Mouse (Mus musculus): Measurements from ENCODE around the gene Spef1.

The Spef1 gene

GRCm38 (mm10) chr2:131142592-131142991 lies 44.5 kb downstream of the Spef1 start:
- peak; percentile 40 to 51 for DNase-seq (ENCODE audit: low spot score in 2 of 2)

DNA sequence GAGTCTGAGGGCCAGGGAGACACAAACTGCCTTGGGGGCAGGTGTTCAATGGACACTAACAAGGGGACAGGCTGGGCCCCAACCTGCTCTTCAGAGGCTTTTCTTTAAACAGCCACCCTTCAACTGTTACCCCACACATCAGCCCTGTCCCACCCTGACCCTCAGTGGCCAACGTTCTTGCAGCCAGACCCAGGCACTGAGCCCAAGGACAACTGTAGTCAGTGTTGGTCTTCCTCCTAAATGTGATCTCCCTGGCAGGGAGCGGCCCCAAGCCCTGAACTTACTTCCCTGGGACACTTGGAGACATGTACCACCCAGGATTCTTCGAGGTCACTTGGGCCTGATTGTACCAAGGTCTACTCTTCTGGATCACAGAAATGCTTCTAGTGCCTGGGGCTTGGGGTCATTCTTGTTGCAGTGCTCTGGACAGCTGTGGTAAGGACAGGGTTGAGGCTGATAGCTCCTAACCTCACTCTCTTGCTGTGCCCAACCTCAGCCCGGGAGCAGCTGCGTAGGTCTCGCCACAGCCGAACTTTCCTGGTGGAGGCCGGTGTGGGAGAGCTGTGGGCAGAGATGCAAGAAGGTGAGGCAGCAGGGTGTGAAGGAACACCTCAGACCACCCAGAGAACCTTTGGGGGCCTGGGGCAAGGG lies 45.6 kb downstream of the Spef1 start:
- no peak for DNase-seq (ENCODE audit: low spot score in 2 of 2)

DNA sequence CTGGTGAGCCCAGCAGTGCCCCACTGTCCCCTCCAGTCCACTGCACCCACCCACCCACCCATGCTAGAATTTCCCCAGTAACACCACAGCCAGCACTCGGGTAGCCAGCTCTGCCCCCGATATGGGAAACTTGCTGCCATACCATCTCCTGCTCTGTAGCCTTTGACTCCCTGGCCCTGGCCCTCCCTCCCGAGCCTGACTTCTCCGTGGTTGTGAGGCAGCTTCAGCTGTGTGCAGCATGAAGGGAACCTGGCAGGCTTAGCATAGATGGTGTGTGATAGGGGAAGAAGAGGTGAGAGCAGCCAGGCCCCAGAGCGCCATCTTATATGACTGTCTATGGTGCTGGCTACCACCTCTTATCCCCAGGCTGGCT lies 46.6 kb downstream of the Spef1 start:
- no peak for DNase-seq (ENCODE audit: low spot score in 2 of 2)

- no peak for DNase-seq (ENCODE audit: low spot score in 2 of 2)
These were observed 47.1 kb downstream of the Spef1 start for GRCm38 (mm10) chr2:131139886-131140532.

GRCm38 (mm10) chr2:131139287-131139686 lies 47.8 kb downstream of the Spef1 start:
- DNase-seq (ENCODE audit: low spot score in 2 of 2), result no peak

GRCm38 (mm10) chr2:131138760-131139159 lies 48.3 kb downstream of the Spef1 start:
- no peak for DNase-seq (ENCODE audit: low spot score in 2 of 2)

DNA sequence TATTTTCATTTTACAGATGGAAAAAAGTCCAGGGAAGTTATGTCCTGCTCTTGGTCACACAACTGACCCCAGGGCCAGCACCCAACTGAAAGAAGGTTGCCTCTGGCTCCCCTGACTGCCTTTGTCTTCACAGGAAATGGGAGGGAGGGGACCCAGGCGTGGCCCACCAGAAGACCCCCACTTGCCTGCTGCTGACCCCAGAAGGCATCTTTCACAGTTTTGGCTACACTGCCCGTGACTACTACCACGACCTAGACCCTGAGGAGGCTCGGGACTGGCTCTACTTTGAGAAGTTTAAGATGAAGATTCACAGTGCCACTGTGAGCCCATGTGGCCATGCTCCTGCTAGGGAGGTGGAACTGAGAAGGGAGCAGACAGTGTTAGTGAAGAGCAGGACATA lies 48.8 kb downstream of the Spef1 start:
- DNase-seq (ENCODE audit: low spot score in 2 of 2), result no peak

- DNase-seq (ENCODE audit: low spot score in 2 of 2), result no peak
These were observed 51.5 kb downstream of the Spef1 start for GRCm38 (mm10) chr2:131135521-131136139.

- DNase-seq (ENCODE audit: low spot score in 2 of 2), result no peak
These were observed 52.2 kb downstream of the Spef1 start for GRCm38 (mm10) chr2:131134826-131135400.

DNA sequence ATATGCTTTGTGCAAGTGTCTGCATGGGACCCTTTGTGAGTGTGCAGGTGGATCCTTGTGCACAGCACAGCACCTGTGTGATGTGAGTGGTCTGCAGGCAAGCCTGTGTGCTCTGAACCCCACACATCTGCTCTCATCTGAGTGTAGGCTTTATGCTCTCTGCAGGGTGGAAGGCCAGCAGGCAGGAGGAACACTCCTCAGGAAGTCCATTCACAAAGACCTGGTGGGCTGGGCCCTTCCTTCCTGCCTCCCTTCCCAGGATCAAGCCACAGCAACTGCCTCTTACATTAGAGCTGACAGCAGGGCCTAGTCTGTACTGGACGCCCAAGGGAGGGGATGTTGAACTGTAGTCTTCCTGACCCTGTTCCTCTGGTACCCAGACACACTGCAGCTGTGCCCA lies 52.7 kb downstream of the Spef1 start:
- DNase-seq (ENCODE audit: low spot score in 2 of 2), result no peak

GRCm38 (mm10) chr2:131132930-131133547 lies 54.0 kb downstream of the Spef1 start, which contains the start of gene Gm11037:
Gm11037 (plus strand) TSS chr2:131133497.
- no peak for DNase-seq (ENCODE audit: low spot score in 2 of 2)

- no peak for DNase-seq (ENCODE audit: low spot score in 2 of 2)
These were observed 54.8 kb downstream of the Spef1 start for GRCm38 (mm10) chr2:131132111-131132888.

GRCm38 (mm10) chr2:131130849-131131248 lies 56.2 kb downstream of the Spef1 start:
- DNase-seq (ENCODE audit: low spot score in 2 of 2), result no peak

DNA sequence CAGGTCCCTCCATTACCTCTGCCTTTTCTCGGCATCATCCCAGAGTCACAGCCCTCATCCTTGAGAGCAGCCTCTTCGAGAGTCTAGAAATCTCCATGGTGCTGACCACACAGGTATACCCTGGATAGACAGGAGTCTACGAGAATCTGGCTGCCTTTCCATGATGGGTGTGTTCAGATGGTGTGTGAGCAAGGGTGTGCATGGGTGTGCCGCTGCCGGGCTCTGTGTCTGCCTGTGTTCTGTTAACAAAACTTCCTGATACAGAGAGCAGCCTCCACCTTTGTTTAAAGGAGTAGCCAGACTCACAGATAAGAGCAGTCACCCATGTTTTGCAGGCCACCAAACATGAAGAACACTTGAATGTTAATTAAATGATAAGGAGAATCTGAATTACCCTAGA lies 57.2 kb downstream of the Spef1 start:
- DNase-seq (ENCODE audit: low spot score in 2 of 2), result no peak

- no peak for DNase-seq (ENCODE audit: low spot score in 2 of 2)
These were observed 58.4 kb downstream of the Spef1 start for GRCm38 (mm10) chr2:131128636-131129157.

- no peak for DNase-seq (ENCODE audit: low spot score in 2 of 2)
These were observed 58.9 kb downstream of the Spef1 start for GRCm38 (mm10) chr2:131128211-131128610.

- no peak for DNase-seq (ENCODE audit: low spot score in 2 of 2)
These were observed 59.8 kb downstream of the Spef1 start, which contains the start of gene Hspa12b for GRCm38 (mm10) chr2:131127161-131127730. Hspa12b (plus strand) TSS chr2:131127280.

GRCm38 (mm10) chr2:131125964-131126815 lies 60.9 kb downstream of the Spef1 start:
- DNase-seq (ENCODE audit: low spot score in 2 of 2), result no peak

- no peak for DNase-seq (ENCODE audit: low spot score in 2 of 2)
These were observed 61.7 kb downstream of the Spef1 start for GRCm38 (mm10) chr2:131125157-131125963.

Measured in right cerebral cortex, adult 2 months (tissue).